Mouse (Mus musculus): ENCODE results near the gene Dnaja3. TPM values are rescaled to one million over a fixed set of nuclear protein-coding genes. Genes with fewer than 3 reads are reported as not detected.

Gene Dnaja3
- polyA plus RNA-seq, 2 experiments = 18.8 to 34.1 TPM

DNA sequence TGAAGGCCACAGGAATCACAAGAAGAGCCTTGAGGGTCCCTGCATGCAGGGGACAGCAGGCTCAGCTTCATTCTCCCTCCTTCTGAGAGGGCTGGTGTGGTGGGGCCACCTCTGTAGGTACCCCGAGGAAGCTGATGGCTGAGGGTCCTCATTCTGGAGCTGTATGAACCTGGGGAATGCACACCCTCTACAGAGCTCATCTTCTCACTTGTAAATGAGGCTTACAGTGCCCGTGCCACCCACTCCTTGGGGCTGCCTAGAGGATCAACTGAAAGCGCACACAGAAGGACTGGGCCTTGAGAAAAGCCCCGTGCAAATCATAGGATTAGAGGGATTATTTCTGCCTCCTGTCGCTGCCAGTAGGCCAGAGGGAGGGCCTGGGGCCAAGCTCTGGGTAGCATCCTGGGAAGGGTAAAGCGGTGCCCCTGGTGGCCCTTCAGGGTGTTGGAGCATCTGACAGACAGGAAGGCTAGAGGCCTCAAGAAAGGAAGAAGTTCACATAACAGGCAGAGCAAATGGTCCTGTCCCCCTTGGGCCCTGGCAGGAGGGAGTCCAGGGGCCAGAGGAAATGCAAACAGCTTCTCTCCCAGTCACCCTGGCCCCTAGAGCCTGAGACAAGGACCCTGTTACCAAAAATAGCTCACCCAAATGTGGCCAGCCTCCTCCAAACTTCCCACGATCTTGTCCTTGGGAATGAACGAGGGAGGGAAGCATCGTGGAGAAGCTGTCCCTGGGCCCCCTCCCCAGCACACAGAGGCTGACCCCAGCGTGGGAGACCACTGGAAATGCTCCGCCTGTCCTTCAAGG is 16.2 kb downstream of the Dnaja3 start:
- 41% methylated on average over 11 of the region's 11 CpGs for WGBS (ENCODE audit: insufficient replicate concordance)

GRCm38 (mm10) chr16:4656571-4657081 is 16.8 kb downstream of the Dnaja3 start:
- H3K9ac ChIP-seq (replicated peaks) = no peak overlapping the region
- H3K27ac ChIP-seq = no peak overlapping the region
- DNase-seq (ENCODE audit: low read depth in 3 of 3, low spot score in 3 of 3) (no peak), ATAC-seq (ENCODE audit: insufficient read depth) (no peak)
- no peak overlapping the region for H3K4me2 ChIP-seq (ENCODE audit: low read depth)
- TF ChIP-seq EP300 (IDR thresholded peaks at IDR 0.05; ENCODE audit: low read depth) = no peak
- TF ChIP-seq CTCF (IDR thresholded peaks at IDR 0.05; ENCODE audit: low read depth) = no peak
- H3K9me3 ChIP-seq (ENCODE audit: control insufficient read depth, low read length) = no peaks in the 10 kb centered on the region
- 68% methylated on average over 9 of the region's 9 CpGs for WGBS (ENCODE audit: insufficient replicate concordance)
- peaks cover 0 to 13% of the 10 kb centered on the region in 2 experiments; a peak in 1 of 4 replicates for H3K4me1 ChIP-seq (replicated peaks; ENCODE audit: control insufficient read depth in 2 of 2, insufficient read depth in 2 of 2, low read length in 1 of 2)
- H3K27me3 ChIP-seq (ENCODE audit: control insufficient read depth, insufficient read depth, low read length) = no peaks in the 10 kb centered on the region
- peaks cover 4% of the 10 kb centered on the region for H3K36me3 ChIP-seq (replicated peaks; ENCODE audit: control insufficient read depth, insufficient read depth, low read depth)
- no peak overlapping the region for H3K4me3 ChIP-seq (ENCODE audit: insufficient read depth in 1 of 2, low read depth in 2 of 2, low read length in 2 of 2)

More for the DNA sequence above, 16.2 kb downstream of the Dnaja3 start:
- peak; percentile 32; the same call in 1 of the 2 replicates for TF ChIP-seq CTCF (IDR thresholded peaks at IDR 0.05; ENCODE audit: low read depth)
- TF ChIP-seq EP300 (IDR thresholded peaks at IDR 0.05; ENCODE audit: low read depth) = no peak
- no peak overlapping the region for H3K4me2 ChIP-seq (ENCODE audit: low read depth)
- no peak overlapping the region for H3K27ac ChIP-seq
- H3K9me3 ChIP-seq (ENCODE audit: control insufficient read depth, low read length) = no peaks in the 10 kb centered on the region
- H3K27me3 ChIP-seq (ENCODE audit: control insufficient read depth, insufficient read depth, low read length) = no peaks in the 10 kb centered on the region
- DNase-seq (ENCODE audit: low read depth in 3 of 3, low spot score in 3 of 3) (no peak), ATAC-seq (ENCODE audit: insufficient read depth) (no peak)
- no peak overlapping the region for H3K9ac ChIP-seq (replicated peaks)
- H3K36me3 ChIP-seq (replicated peaks; ENCODE audit: control insufficient read depth, insufficient read depth, low read depth) = no peaks in the 10 kb centered on the region
- H3K4me1 ChIP-seq (replicated peaks; ENCODE audit: control insufficient read depth in 2 of 2, insufficient read depth in 2 of 2, low read length in 1 of 2) = peaks cover 0 to 13% of the 10 kb centered on the region in 2 experiments; a peak in 1 of 4 replicates
- H3K4me3 ChIP-seq (ENCODE audit: insufficient read depth in 1 of 2, low read depth in 2 of 2, low read length in 2 of 2) = no peak overlapping the region

- H3K27ac ChIP-seq = no peak overlapping the region
- peaks cover 6% of the 10 kb centered on the region for H3K36me3 ChIP-seq (replicated peaks; ENCODE audit: control insufficient read depth, insufficient read depth, low read depth)
- H3K4me1 ChIP-seq (replicated peaks; ENCODE audit: control insufficient read depth in 2 of 2, insufficient read depth in 2 of 2, low read length in 1 of 2) = peaks cover 0 to 13% of the 10 kb centered on the region in 2 experiments; a peak in 1 of 4 replicates
- no peak overlapping the region for H3K4me3 ChIP-seq (ENCODE audit: insufficient read depth in 1 of 2, low read depth in 2 of 2, low read length in 2 of 2)
- no peak for ATAC-seq (ENCODE audit: insufficient read depth)
- TF ChIP-seq CTCF (IDR thresholded peaks at IDR 0.05; ENCODE audit: low read depth) (no peak), EP300 (IDR thresholded peaks at IDR 0.05; ENCODE audit: low read depth) (no peak)
- no peak overlapping the region for H3K9ac ChIP-seq (replicated peaks)
- 52% methylated on average over 10 of the region's 11 CpGs for WGBS (ENCODE audit: insufficient replicate concordance)
- H3K9me3 ChIP-seq (ENCODE audit: control insufficient read depth, low read length) = no peaks in the 10 kb centered on the region
- DNase-seq (ENCODE audit: low read depth in 3 of 3, low spot score in 3 of 3) = no peak
- H3K4me2 ChIP-seq (ENCODE audit: low read depth) = no peak overlapping the region
- H3K27me3 ChIP-seq (ENCODE audit: control insufficient read depth, insufficient read depth, low read length) = no peaks in the 10 kb centered on the region
Measured at GRCm38 (mm10) chr16:4658781-4659245, 19.0 kb downstream of the Dnaja3 start.

DNA sequence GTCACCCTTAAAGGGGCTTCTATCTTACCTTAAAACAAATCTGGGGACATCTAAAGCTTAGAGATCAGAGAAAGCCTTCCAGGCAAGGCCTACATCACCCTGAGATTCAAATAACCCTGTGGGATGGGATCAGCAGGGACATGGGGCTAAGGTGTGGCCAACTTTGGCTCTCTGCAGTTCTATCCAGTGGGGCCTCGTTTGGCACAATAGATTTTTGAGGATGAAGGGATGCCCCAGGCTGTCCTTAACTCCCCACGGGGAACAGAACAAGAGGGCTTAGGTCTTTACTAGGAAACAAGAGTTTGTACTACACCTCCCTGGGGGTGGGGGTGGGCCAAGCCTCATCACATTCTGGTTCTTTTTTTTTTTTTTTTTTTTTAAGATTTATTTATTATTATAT is 19.5 kb downstream of the Dnaja3 start:
- Histone ChIP-seq H3K27ac (no peak overlapping the region), H3K9me3 (ENCODE audit: control insufficient read depth, low read length) (no peaks in the 10 kb centered on the region), H3K4me3 (ENCODE audit: insufficient read depth in 1 of 2, low read depth in 2 of 2, low read length in 2 of 2) (no peak overlapping the region), H3K9ac (replicated peaks) (no peak overlapping the region), H3K36me3 (replicated peaks; ENCODE audit: control insufficient read depth, insufficient read depth, low read depth) (peaks cover 6% of the 10 kb centered on the region), H3K4me1 (replicated peaks; ENCODE audit: control insufficient read depth in 2 of 2, insufficient read depth in 2 of 2, low read length in 1 of 2) (peaks cover 0 to 13% of the 10 kb centered on the region in 2 experiments; a peak in 1 of 4 replicates), H3K4me2 (ENCODE audit: low read depth) (no peak overlapping the region), H3K27me3 (ENCODE audit: control insufficient read depth, insufficient read depth, low read length) (no peaks in the 10 kb centered on the region)
- WGBS (ENCODE audit: insufficient replicate concordance) = 62% methylated on average over 2 of the region's 2 CpGs
- ATAC-seq (ENCODE audit: insufficient read depth) (no peak), DNase-seq (ENCODE audit: low read depth in 3 of 3, low spot score in 3 of 3) (no peak)
- TF ChIP-seq EP300 (IDR thresholded peaks at IDR 0.05; ENCODE audit: low read depth) = no peak
- TF ChIP-seq CTCF (IDR thresholded peaks at IDR 0.05; ENCODE audit: low read depth) = no peak

- H3K27me3 ChIP-seq (ENCODE audit: control insufficient read depth, insufficient read depth, low read length) = no peaks in the 10 kb centered on the region
- DNase-seq (ENCODE audit: low read depth in 3 of 3, low spot score in 3 of 3) = no peak
- peaks cover 6% of the 10 kb centered on the region for H3K36me3 ChIP-seq (replicated peaks; ENCODE audit: control insufficient read depth, insufficient read depth, low read depth)
- TF ChIP-seq EP300 (IDR thresholded peaks at IDR 0.05; ENCODE audit: low read depth) (no peak), CTCF (IDR thresholded peaks at IDR 0.05; ENCODE audit: low read depth) (no peak)
- 0 out of 4 replicates have a peak, but pooled peaks cover 0 to under 1% of the 10 kb centered on the region in 2 experiments for H3K4me1 ChIP-seq (replicated peaks; ENCODE audit: control insufficient read depth in 2 of 2, insufficient read depth in 2 of 2, low read length in 1 of 2)
- H3K9ac ChIP-seq (replicated peaks) = no peak overlapping the region
- ATAC-seq (ENCODE audit: insufficient read depth) = no peak
- 54% methylated on average over 2 of the region's 2 CpGs for WGBS (ENCODE audit: insufficient replicate concordance)
- no peak overlapping the region for H3K4me3 ChIP-seq (ENCODE audit: insufficient read depth in 1 of 2, low read depth in 2 of 2, low read length in 2 of 2)
- no peaks in the 10 kb centered on the region for H3K9me3 ChIP-seq (ENCODE audit: control insufficient read depth, low read length)
- H3K4me2 ChIP-seq (ENCODE audit: low read depth) = no peak overlapping the region
- no peak overlapping the region for H3K27ac ChIP-seq
Measured at GRCm38 (mm10) chr16:4661605-4662004, 21.8 kb downstream of the Dnaja3 start.
